Mouse (Mus musculus): ENCODE measurements around the gene Camta2.

Gene Camta2

GRCm38 (mm10) chr11:70660571-70660970, 27.3 kb downstream of the Camta2 start:
- no peak for DNase-seq

GRCm38 (mm10) chr11:70658942-70659341, 29.0 kb downstream of the Camta2 start:
- DNase-seq = peak in 1 of 2 experiments; percentile 10

- peak in 1 of 2 experiments; percentile 11 for DNase-seq
Observed at GRCm38 (mm10) chr11:70658521-70658920, 29.4 kb downstream of the Camta2 start.

GRCm38 (mm10) chr11:70657991-70658390, 29.9 kb downstream of the Camta2 start:
- DNase-seq = no peak

GRCm38 (mm10) chr11:70657573-70657972, 30.3 kb downstream of the Camta2 start:
- DNase-seq = no peak

- no peak for DNase-seq
Observed at GRCm38 (mm10) chr11:70656964-70657363, 30.9 kb downstream of the Camta2 start, which contains the start of gene Eno3. Gene Eno3 (plus strand): TSS chr11:70657202.

GRCm38 (mm10) chr11:70656456-70656927, 31.4 kb downstream of the Camta2 start:
- no peak for DNase-seq

GRCm38 (mm10) chr11:70655571-70656455, 32.1 kb downstream of the Camta2 start:
- DNase-seq = peak; percentile 76 to 77

GRCm38 (mm10) chr11:70654923-70655570, 32.9 kb downstream of the Camta2 start:
- peak; percentile 82 to 83 for DNase-seq

- peak; percentile 83 to 89 for DNase-seq
Observed at GRCm38 (mm10) chr11:70654198-70654922, 33.5 kb downstream of the Camta2 start, which contains the start of gene Pfn1. Gene Pfn1 (minus strand): TSS chr11:70654644.

GRCm38 (mm10) chr11:70653345-70654197, 34.3 kb downstream of the Camta2 start:
- DNase-seq = peak; percentile 82 to 87

- DNase-seq = peak in 1 of 2 experiments; percentile 27
Observed at GRCm38 (mm10) chr11:70652884-70653344, 35.0 kb downstream of the Camta2 start.

- peak; percentile 54 to 75 for DNase-seq
Observed at GRCm38 (mm10) chr11:70652029-70652883, 35.6 kb downstream of the Camta2 start.

- DNase-seq = peak in 1 of 2 experiments; percentile 35
Observed at GRCm38 (mm10) chr11:70651391-70651790, 36.5 kb downstream of the Camta2 start.

GRCm38 (mm10) chr11:70650322-70651175, 37.4 kb downstream of the Camta2 start:
- DNase-seq = peak; percentile 48 to 67

- DNase-seq = no peak
Observed at GRCm38 (mm10) chr11:70649185-70649734, 38.6 kb downstream of the Camta2 start.

- no peak for DNase-seq
Observed at GRCm38 (mm10) chr11:70648512-70648911, 39.4 kb downstream of the Camta2 start.

- peak; percentile 66 to 77 for DNase-seq
Observed at GRCm38 (mm10) chr11:70647716-70648420, 40.0 kb downstream of the Camta2 start.
